Mouse (Mus musculus) telencephalon, adult 2 months (tissue): Measurements from ENCODE around the gene Tmem108.

ENCODE experiments used
- DNase-seq: peaks from one replicate; pipeline ENCODE4 v3.0.0-alpha.2; 2011; ENCODE audit warnings: low read depth, low spot score

Gene Tmem108

GRCm38 (mm10) chr9:103721081-103721480 is 40.6 kb downstream of the Tmem108 start:
- no peak for DNase-seq

- DNase-seq: no peak
Measured at GRCm38 (mm10) chr9:103720021-103720420, 41.6 kb downstream of the Tmem108 start.

GRCm38 (mm10) chr9:103716002-103716401 is 45.6 kb downstream of the Tmem108 start:
- DNase-seq: no peak

DNA sequence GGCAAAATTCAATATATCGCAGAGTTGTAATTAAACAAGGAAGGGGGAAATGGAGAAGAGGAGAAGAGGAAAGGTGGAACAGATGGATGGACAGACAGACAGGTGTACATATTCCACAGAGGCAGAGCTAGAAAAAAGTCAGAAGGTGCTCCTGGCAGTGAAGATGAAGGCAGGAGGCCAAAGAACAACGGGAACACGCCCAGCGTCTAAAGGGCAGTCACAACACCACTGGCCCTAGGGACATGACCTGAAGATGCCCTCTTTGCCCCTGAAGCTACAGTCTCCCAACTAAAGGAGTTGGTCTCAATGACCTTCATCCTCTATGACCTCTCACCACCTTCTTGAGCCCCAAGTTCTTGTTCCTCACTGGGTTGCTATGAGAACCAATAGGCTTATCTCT is 46.3 kb downstream of the Tmem108 start:
- no peak for DNase-seq

DNA sequence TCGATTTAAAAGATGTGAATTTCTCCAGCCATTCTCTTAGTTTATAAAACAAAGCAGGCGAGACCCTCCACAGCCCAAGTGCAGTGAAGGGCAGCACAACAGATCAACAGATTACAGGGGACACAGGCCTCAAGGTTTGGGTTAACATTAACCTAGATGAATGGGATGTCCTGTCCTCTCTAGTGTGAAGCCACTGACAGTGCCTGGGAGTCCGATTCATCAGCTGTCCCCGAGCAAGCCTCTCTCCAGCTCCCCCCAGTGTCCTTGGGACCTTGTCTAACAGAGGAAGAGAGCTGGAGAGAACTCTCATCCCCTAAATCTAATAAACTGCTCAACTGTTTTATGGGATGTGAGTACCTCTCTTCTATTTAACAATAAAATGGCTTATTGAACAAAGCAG is 48.4 kb downstream of the Tmem108 start:
- no peak for DNase-seq

DNA sequence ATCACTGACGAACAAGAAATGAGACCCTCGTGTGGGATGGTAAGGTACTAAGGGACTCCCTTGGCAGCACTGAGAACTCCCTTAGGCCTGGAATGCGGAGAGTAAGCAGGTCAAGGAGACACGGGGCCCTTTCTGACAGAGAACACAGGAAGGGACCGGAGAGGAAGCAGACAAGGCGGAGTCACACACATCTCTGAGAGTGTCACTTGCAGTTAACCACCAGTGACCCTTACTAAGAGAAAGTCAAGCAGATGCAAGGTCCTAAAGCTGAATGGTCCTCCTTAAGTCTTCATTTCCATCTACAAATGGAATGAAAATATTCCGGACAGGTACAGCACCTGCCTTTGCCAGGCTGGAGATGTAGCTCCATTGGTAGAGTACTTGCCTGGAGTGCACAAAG is 48.9 kb downstream of the Tmem108 start:
- no peak for DNase-seq

- no peak for DNase-seq
Measured at GRCm38 (mm10) chr9:103709694-103710093, 51.9 kb downstream of the Tmem108 start.

GRCm38 (mm10) chr9:103708514-103709173 is 53.0 kb downstream of the Tmem108 start:
- no peak for DNase-seq

GRCm38 (mm10) chr9:103707857-103708256 is 53.8 kb downstream of the Tmem108 start:
- no peak for DNase-seq

DNA sequence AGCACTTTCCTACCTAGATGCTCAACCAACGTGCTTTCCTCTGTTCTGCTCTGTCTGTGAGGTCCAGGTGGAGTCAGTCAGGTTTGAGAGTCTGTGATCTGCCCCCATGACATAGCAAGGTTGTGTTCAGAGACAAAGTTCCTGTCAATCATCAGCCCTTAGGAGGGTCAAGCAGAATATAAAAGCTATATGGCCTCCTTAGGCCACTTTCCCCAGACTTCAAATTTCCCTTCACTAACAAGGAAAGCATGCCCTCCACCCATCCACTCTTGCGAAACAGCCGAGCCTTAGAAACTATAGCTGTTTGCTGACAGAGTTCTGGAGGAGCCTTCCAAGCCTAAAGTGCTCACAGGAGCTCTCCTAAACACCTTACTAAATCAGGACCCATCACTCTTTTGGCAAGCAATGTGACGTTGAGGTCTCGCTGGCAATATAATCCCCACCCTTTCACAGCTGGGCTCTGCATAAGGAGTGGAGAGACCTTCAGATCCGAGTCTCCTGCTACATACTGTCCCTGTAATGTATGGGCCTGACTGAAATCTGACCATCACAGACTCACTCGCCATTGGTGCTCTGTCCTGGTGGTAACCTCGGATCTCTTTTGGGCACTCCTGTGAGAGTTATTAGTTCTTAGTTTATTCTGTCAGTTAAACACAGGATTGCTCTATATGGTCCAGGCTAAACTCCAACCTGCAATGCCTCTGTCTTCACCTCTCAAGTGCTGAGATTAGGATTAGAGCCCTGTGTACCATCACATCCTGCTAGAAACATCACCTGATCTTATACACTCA is 54.4 kb downstream of the Tmem108 start:
- no peak for DNase-seq

- no peak for DNase-seq
Measured at GRCm38 (mm10) chr9:103705717-103706116, 55.9 kb downstream of the Tmem108 start.

DNA sequence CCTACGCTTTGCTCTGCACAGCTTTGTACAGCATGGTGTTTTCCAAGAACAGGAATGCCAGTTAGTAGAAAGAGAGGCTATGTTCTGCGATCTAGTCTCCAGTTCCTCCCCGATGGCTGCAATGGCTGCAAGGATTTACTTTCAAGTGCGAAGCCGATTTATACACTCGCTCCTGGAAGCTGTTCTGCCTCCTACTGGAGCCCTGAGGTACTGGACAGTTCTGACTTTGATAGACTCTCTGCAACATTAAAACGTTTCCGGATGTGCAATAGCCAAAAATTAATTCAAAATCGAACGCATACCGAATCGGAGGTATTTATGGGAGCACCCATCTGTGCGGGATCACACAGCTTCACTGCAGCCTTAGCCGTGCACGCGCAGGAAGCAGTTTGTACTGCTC is 58.6 kb downstream of the Tmem108 start:
- DNase-seq: no peak

DNA sequence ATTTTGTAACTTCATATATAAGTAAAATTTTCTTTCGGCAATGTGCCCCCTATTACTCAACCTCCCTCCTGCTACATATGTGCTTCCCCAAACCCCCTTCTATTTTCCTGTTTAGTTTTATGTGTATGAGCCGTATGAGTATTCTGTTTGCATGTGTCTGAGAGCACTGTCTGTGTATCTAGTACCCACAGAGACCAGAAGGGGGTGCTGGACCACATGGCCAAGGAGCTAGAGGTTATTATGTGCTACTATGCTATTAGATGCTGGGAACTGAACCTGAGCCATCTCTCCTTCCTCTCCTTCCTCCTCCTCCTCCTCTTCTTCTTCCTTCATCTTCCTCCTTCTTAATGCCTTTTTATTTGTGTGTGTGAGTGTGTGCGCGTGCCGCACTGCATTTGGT is 59.2 kb downstream of the Tmem108 start:
- no peak for DNase-seq

GRCm38 (mm10) chr9:103701448-103701847 is 60.2 kb downstream of the Tmem108 start:
- DNase-seq: no peak

GRCm38 (mm10) chr9:103700240-103700639 is 61.4 kb downstream of the Tmem108 start:
- peak; percentile 38 for DNase-seq

- peak; percentile 48 for DNase-seq
Measured at GRCm38 (mm10) chr9:103696967-103697366, 64.7 kb downstream of the Tmem108 start.

DNA sequence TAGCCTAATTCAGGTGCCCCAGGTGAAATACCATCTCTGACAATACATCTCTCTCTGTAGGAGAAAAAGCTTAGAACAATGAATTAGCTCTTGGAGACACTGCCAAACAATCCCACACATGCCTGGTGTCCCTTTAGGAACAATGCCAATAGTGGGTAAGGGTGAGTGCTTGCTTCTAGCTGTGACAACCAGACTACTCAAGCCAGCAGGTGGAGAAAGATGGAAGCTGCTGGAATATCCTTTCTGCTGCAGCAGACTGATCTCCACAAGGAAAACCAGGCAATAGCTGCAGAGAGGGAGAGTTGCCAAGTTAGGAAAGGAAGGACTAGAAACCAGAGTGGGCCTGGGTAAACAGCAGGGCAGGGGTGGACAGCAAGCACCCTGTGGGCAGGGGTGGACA is 67.8 kb downstream of the Tmem108 start:
- DNase-seq: no peak

DNA sequence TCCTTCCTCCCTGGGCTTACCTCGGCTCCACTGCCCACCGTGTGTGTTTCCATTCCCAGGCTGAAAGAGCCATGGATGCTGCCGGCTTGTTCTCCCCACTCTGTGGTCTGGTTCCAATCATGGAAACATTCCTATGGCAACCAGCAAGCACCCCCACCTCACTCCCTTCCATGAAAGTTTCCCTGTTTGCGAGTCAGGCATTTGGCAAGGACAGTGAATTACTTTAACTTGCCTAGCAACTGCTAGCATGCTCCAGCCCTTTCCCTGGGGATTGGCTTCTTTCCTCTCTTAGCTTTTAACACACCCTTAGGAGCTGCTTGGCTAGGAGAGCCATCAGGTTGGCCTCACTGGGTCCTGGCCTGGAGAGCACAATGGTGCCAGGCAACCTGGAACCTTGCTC is 68.9 kb downstream of the Tmem108 start:
- peak; percentile 57 for DNase-seq

- peak; percentile 69 for DNase-seq
Measured at GRCm38 (mm10) chr9:103691847-103692246, 69.8 kb downstream of the Tmem108 start.

- DNase-seq: no peak
Measured at GRCm38 (mm10) chr9:103690446-103690845, 71.2 kb downstream of the Tmem108 start.

GRCm38 (mm10) chr9:103689697-103690096 is 71.9 kb downstream of the Tmem108 start:
- DNase-seq: no peak

- DNase-seq: no peak
Measured at GRCm38 (mm10) chr9:103689006-103689405, 72.6 kb downstream of the Tmem108 start.

- no peak for DNase-seq
Measured at GRCm38 (mm10) chr9:103687130-103687529, 74.5 kb downstream of the Tmem108 start.
